Mouse (Mus musculus) brain, embryonic 14.5 days (tissue): ENCODE measurements around the gene Arhgef2.

Experiments
- CTCF ChIP-seq: fragments of 200-500 bp; IDR thresholded peaks from 2 replicates; pipeline ENCODE4 v1.5.1; 2012; ENCODE audit warnings: inconsistent platforms, mild to moderate bottlenecking, moderate library complexity, borderline replicate concordance; ENCODE audit not compliant: insufficient read depth, insufficient read length; ENCODE audit errors: extremely low read depth
- POLR2A ChIP-seq: fragments of 200-500 bp; IDR thresholded peaks from 2 replicates; pipeline ENCODE4 v1.6.1; 2012; ENCODE audit warnings: mild to moderate bottlenecking, inconsistent platforms, borderline replicate concordance; ENCODE audit not compliant: poor library complexity, insufficient read depth, insufficient read length, severe bottlenecking; ENCODE audit errors: extremely low read depth

GRCm38 (mm10) chr3:88570341-88570740 is 35.4 kb upstream of the Arhgef2 start:
- TF ChIP-seq POLR2A (no peak), CTCF (no peak)
